Comparison of ENCODE assay signal across 23 mouse cellular contexts in genomic region chr17:13488608-13489324, GRCm38 (mm10).
DNase-seq lines count a peak whose midpoint lies in the region; ATAC-seq and TF ChIP-seq lines count a peak whose summit lies in the region.
"Had no signal": no experiment of that assay in that cellular context is flagged by ENCODE, and none has a peak within 500 bp of the region (broad histone marks: within the 10 kb centered on the region; RNA-seq: fewer than 3 reads in every experiment).

No protein-coding gene starts in this region.

- no peaks in the 10 kb centered on the region for H3K4me1 ChIP-seq in forebrain, embryonic 10.5 days
- H3K4me1 ChIP-seq in forebrain, embryonic 15.5 days = no peaks in the 10 kb centered on the region
- H3K4me1 ChIP-seq in hindbrain, postnatal 0 days (ENCODE audit: insufficient read depth, low read length) = no peaks in the 10 kb centered on the region
- H3K4me1 ChIP-seq in hindbrain, embryonic 16.5 days (ENCODE audit: control insufficient read depth, insufficient read depth, low read depth, low read length) = no peaks in the 10 kb centered on the region
- H3K4me1 ChIP-seq in liver, embryonic 11.5 days (replicated peaks; ENCODE audit: control insufficient read depth, insufficient read depth, low read length) = no peaks in the 10 kb centered on the region
- no peaks in the 10 kb centered on the region for H3K4me1 ChIP-seq in liver, postnatal 0 days (ENCODE audit: insufficient read depth)
- peaks cover 16% of the 10 kb centered on the region for H3K4me1 ChIP-seq in heart, postnatal 0 days (ENCODE audit: control insufficient read depth, insufficient read depth)
- H3K4me1 ChIP-seq: embryonic facial prominence, embryonic 12.5 days; neural tube, embryonic 15.5 days had no signal

- no peak for TF ChIP-seq CTCF in hindbrain, postnatal 0 days (IDR thresholded peaks at IDR 0.05; ENCODE audit: low read depth)
- TF ChIP-seq CTCF in liver, postnatal 0 days (IDR thresholded peaks at IDR 0.05; ENCODE audit: low read depth) = no peak
- TF ChIP-seq CTCF in heart, postnatal 0 days (IDR thresholded peaks at IDR 0.05; ENCODE audit: low read depth) = no peak

- H3K9me3 ChIP-seq in forebrain, embryonic 10.5 days = no peaks in the 10 kb centered on the region
- H3K9me3 ChIP-seq in forebrain, embryonic 15.5 days = no peaks in the 10 kb centered on the region
- H3K9me3 ChIP-seq in hindbrain, postnatal 0 days (ENCODE audit: low read length) = no peaks in the 10 kb centered on the region
- H3K9me3 ChIP-seq in hindbrain, embryonic 16.5 days (ENCODE audit: control insufficient read depth, low read length) = no peaks in the 10 kb centered on the region
- H3K9me3 ChIP-seq in liver, embryonic 11.5 days (ENCODE audit: control insufficient read depth, low read length) = no peaks in the 10 kb centered on the region
- H3K9me3 ChIP-seq in liver, postnatal 0 days (ENCODE audit: low read length) = no peaks in the 10 kb centered on the region
- no peaks in the 10 kb centered on the region for H3K9me3 ChIP-seq in heart, postnatal 0 days (replicated peaks; ENCODE audit: control insufficient read depth, low read length)
- H3K9me3 ChIP-seq: embryonic facial prominence, embryonic 12.5 days; neural tube, embryonic 15.5 days had no signal

- H3K9ac ChIP-seq in forebrain, embryonic 15.5 days (replicated peaks) = no peak overlapping the region
- H3K9ac ChIP-seq in hindbrain, postnatal 0 days (replicated peaks; ENCODE audit: low read length) = no peak overlapping the region
- H3K9ac ChIP-seq in hindbrain, embryonic 16.5 days (ENCODE audit: low read depth, low read length) = no peak overlapping the region
- H3K9ac ChIP-seq in liver, embryonic 11.5 days (ENCODE audit: low read depth, low read length) = no peak overlapping the region
- H3K9ac ChIP-seq in liver, postnatal 0 days (replicated peaks) = no peak overlapping the region
- H3K9ac ChIP-seq in heart, postnatal 0 days (replicated peaks; ENCODE audit: low read depth, low read length) = no peak overlapping the region
- H3K9ac ChIP-seq: embryonic facial prominence, embryonic 12.5 days; neural tube, embryonic 15.5 days had no signal

- no peak for ATAC-seq in forebrain, embryonic 15.5 days (replicated peaks)
- ATAC-seq in hindbrain, postnatal 0 days = 0 out of 2 replicates have a peak, but pooled peaks have one; percentile 25
- no peak for ATAC-seq in hindbrain, embryonic 16.5 days
- ATAC-seq in liver, embryonic 11.5 days (replicated peaks; ENCODE audit: low FRiP score) = no peak
- no peak for ATAC-seq in liver, postnatal 0 days
- ATAC-seq in heart, postnatal 0 days (ENCODE audit: insufficient read depth, low read depth) = peak; percentile 17; the same call in 1 of the 2 replicates
- ATAC-seq: activated CD4-positive, CD25-positive, alpha-beta regulatory T cell, adult 4 months; forebrain, embryonic 14.5 days; midbrain, embryonic 16.5 days had no signal

- H3K36me3 ChIP-seq in forebrain, embryonic 10.5 days (replicated peaks) = no peaks in the 10 kb centered on the region
- H3K36me3 ChIP-seq in forebrain, embryonic 15.5 days = no peaks in the 10 kb centered on the region
- no peaks in the 10 kb centered on the region for H3K36me3 ChIP-seq in hindbrain, postnatal 0 days (ENCODE audit: insufficient read depth, low read length)
- H3K36me3 ChIP-seq in hindbrain, embryonic 16.5 days (ENCODE audit: control insufficient read depth, insufficient read depth, low read length) = no peaks in the 10 kb centered on the region
- no peaks in the 10 kb centered on the region for H3K36me3 ChIP-seq in liver, embryonic 11.5 days (ENCODE audit: control insufficient read depth, insufficient read depth, low read length)
- no peaks in the 10 kb centered on the region for H3K36me3 ChIP-seq in liver, postnatal 0 days (replicated peaks; ENCODE audit: insufficient read depth, low read length)
- H3K36me3 ChIP-seq in heart, postnatal 0 days (replicated peaks; ENCODE audit: control insufficient read depth, insufficient read depth, low read length) = no peaks in the 10 kb centered on the region
- H3K36me3 ChIP-seq: embryonic facial prominence, embryonic 12.5 days; neural tube, embryonic 15.5 days had no signal

- no peak for TF ChIP-seq EP300 in liver, postnatal 0 days (IDR thresholded peaks at IDR 0.05; ENCODE audit: low read depth)
- TF ChIP-seq EP300 in heart, postnatal 0 days (IDR thresholded peaks at IDR 0.05; ENCODE audit: low read depth) = no peak

- 91% methylated on average over 9 of the region's 9 CpGs for WGBS in forebrain, embryonic 10.5 days
- WGBS in forebrain, embryonic 15.5 days = 81% methylated on average over 9 of the region's 9 CpGs
- WGBS in hindbrain, postnatal 0 days = 80% methylated on average over 9 of the region's 9 CpGs
- WGBS in hindbrain, embryonic 16.5 days = 88% methylated on average over 9 of the region's 9 CpGs
- WGBS in liver, embryonic 11.5 days = 66% methylated on average over 9 of the region's 9 CpGs
- 69% methylated on average over 9 of the region's 9 CpGs for WGBS in liver, postnatal 0 days (ENCODE audit: insufficient replicate concordance)
- WGBS in heart, postnatal 0 days = 34% methylated on average over 9 of the region's 9 CpGs

- H3K27me3 ChIP-seq in forebrain, embryonic 10.5 days (ENCODE audit: poor library complexity, severe bottlenecking) = no peaks in the 10 kb centered on the region
- no peaks in the 10 kb centered on the region for H3K27me3 ChIP-seq in forebrain, embryonic 15.5 days
- H3K27me3 ChIP-seq in hindbrain, postnatal 0 days (ENCODE audit: insufficient read depth, low read length) = no peaks in the 10 kb centered on the region
- H3K27me3 ChIP-seq in hindbrain, embryonic 16.5 days (replicated peaks; ENCODE audit: control insufficient read depth, insufficient read depth, low read length) = no peaks in the 10 kb centered on the region
- no peaks in the 10 kb centered on the region for H3K27me3 ChIP-seq in liver, embryonic 11.5 days (replicated peaks; ENCODE audit: control insufficient read depth, insufficient read depth, low read length)
- no peaks in the 10 kb centered on the region for H3K27me3 ChIP-seq in liver, postnatal 0 days (ENCODE audit: insufficient read depth, low read length)
- H3K27me3 ChIP-seq in heart, postnatal 0 days (ENCODE audit: control insufficient read depth, insufficient read depth, low read length) = no peaks in the 10 kb centered on the region
- H3K27me3 ChIP-seq: embryonic facial prominence, embryonic 12.5 days; neural tube, embryonic 15.5 days had no signal

- H3K27ac ChIP-seq in forebrain, embryonic 10.5 days = no peak overlapping the region
- no peak overlapping the region for H3K27ac ChIP-seq in forebrain, embryonic 15.5 days (replicated peaks)
- no peak overlapping the region for H3K27ac ChIP-seq in hindbrain, postnatal 0 days
- H3K27ac ChIP-seq in hindbrain, embryonic 16.5 days (ENCODE audit: low read depth, low read length) = no peak overlapping the region
- H3K27ac ChIP-seq in liver, embryonic 11.5 days (ENCODE audit: low read depth, low read length) = no peak overlapping the region
- no peak overlapping the region for H3K27ac ChIP-seq in liver, postnatal 0 days (ENCODE audit: low read depth)
- H3K27ac ChIP-seq in heart, postnatal 0 days (ENCODE audit: low read depth) = peak overlapping the region; percentile 92
- H3K27ac ChIP-seq: embryonic facial prominence, embryonic 12.5 days; left cerebral cortex, adult 2 months; neural tube, embryonic 15.5 days had no signal

- no peak overlapping the region for H3K4me3 ChIP-seq in forebrain, embryonic 10.5 days
- H3K4me3 ChIP-seq in forebrain, embryonic 15.5 days = no peak overlapping the region
- no peak overlapping the region for H3K4me3 ChIP-seq in hindbrain, postnatal 0 days (ENCODE audit: low read length)
- H3K4me3 ChIP-seq in hindbrain, embryonic 16.5 days (ENCODE audit: low read length) = no peak overlapping the region
- no peak overlapping the region for H3K4me3 ChIP-seq in liver, embryonic 11.5 days (ENCODE audit: low read depth, low read length)
- H3K4me3 ChIP-seq in liver, postnatal 0 days (ENCODE audit: low read depth, low read length) = no peak overlapping the region
- H3K4me3 ChIP-seq in heart, postnatal 0 days (ENCODE audit: low read depth, low read length) = no peak overlapping the region
- H3K4me3 ChIP-seq: embryonic facial prominence, embryonic 12.5 days; erythroblast, embryonic 14.5 days; left cerebral cortex, adult 2 months; neural tube, embryonic 15.5 days had no signal

- H3K4me2 ChIP-seq in forebrain, embryonic 15.5 days (replicated peaks) = no peak overlapping the region
- H3K4me2 ChIP-seq in hindbrain, postnatal 0 days (ENCODE audit: low read depth, low read length) = no peak overlapping the region
- no peak overlapping the region for H3K4me2 ChIP-seq in hindbrain, embryonic 16.5 days (ENCODE audit: low read length)
- no peak overlapping the region for H3K4me2 ChIP-seq in liver, embryonic 11.5 days
- H3K4me2 ChIP-seq in liver, postnatal 0 days (ENCODE audit: low read depth, low read length) = no peak overlapping the region
- no peak overlapping the region for H3K4me2 ChIP-seq in heart, postnatal 0 days (ENCODE audit: low read depth, low read length)
- H3K4me2 ChIP-seq: embryonic facial prominence, embryonic 12.5 days; neural tube, embryonic 15.5 days had no signal

- DNase-seq in forebrain, embryonic 10.5 days (ENCODE audit: extremely low spot score, low spot score) = peak; percentile 6
- DNase-seq in hindbrain, postnatal 0 days (ENCODE audit: low spot score) = no peak
- peak; percentile 28 for DNase-seq in liver, embryonic 11.5 days (ENCODE audit: low spot score)
- DNase-seq in liver, postnatal 0 days = no peak
- DNase-seq in heart, postnatal 0 days (ENCODE audit: low spot score) = no peak
- DNase-seq in urinary bladder, postnatal 36 days (ENCODE audit: low spot score in 2 of 2) = no peak
- DNase-seq: adrenal gland, postnatal 14 days; cerebellum, adult 9-11 months; gastrocnemius, postnatal 14 days; kidney, adult 8-10 months; layer of hippocampus, adult 9-11 months; left cerebral cortex, postnatal 4 days; liver; spleen, adult 18-20 months had no signal

Comparison
In these comparisons a context has a peak if more than half of its experiments do, and no peak if none do; other contexts are left out.
1. DNase-seq: peak in forebrain, embryonic 10.5 days (single experiment) and liver, embryonic 11.5 days (single experiment); none in hindbrain, postnatal 0 days (single experiment), liver, postnatal 0 days (single experiment), heart, postnatal 0 days (single experiment) and urinary bladder, postnatal 36 days (0 of 2).
2. ATAC-seq: peak in hindbrain, postnatal 0 days (single experiment) and heart, postnatal 0 days (single experiment); none in forebrain, embryonic 15.5 days (single experiment), hindbrain, embryonic 16.5 days (single experiment), liver, embryonic 11.5 days (single experiment) and liver, postnatal 0 days (single experiment).